Mouse (Mus musculus) neural tube, embryonic 10.5 days (tissue): ENCODE data around the gene Klk15.
"Not testable (repeated sequence)": the region's sequence is repeated elsewhere in the genome, so short reads cannot be mapped to it uniquely, and the experiment has no call there.

Source experiments
- DNase-seq: peaks from one replicate; pipeline ENCODE4 v3.0.0-alpha.2; 2017; ENCODE audit warnings: low spot score; ENCODE audit errors: extremely low spot score

Gene Klk15

GRCm38 (mm10) chr7:43975761-43976160 lies 42.2 kb downstream of the Klk15 start, which contains the start of gene Klk1b9:
TSS of gene Klk1b9 (plus strand) at chr7:43976061.
- not testable (repeated sequence) for DNase-seq

DNA sequence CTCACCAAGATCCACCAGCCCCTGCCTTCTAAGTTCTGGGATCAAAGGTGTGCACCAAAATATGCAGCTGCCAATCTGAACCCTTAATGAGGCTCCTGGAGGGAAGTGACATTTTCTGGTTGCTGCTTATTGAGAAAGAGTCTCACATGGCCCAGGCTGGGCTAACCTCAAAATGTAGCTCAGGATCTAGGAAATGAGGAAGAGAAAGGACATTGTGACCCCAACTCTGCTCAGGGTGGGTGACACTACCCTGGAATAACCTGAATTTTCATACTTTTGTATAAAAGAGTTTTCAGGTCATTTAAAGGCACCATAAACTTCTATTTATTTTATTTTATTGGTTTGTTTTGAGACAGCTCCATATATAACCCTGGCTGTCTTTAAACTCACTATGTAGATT lies 52.1 kb downstream of the Klk15 start:
- no peak for DNase-seq
